Mouse (Mus musculus) testis, adult 2 months (tissue): ENCODE measurements around the gene Zfp458. TPM values are rescaled to one million over a fixed set of nuclear protein-coding genes. Genes with fewer than 3 reads are reported as not detected.
"Not testable (repeated sequence)": the region's sequence is repeated elsewhere in the genome, so short reads cannot be mapped to it uniquely, and the experiment has no call there.

Source experiments
- H3K27ac ChIP-seq: fragments of 200-500 bp; 2 replicates; pipeline ENCODE4 v1.5.1; 2012; ENCODE audit warnings: low read depth, low read length; ENCODE audit not compliant: control insufficient read depth, insufficient read depth
- H3K27me3 ChIP-seq: fragments of 200-500 bp; 2 replicates; pipeline ENCODE4 v1.6.1; 2012; ENCODE audit warnings: mild to moderate bottlenecking, low read length, moderate library complexity; ENCODE audit not compliant: control insufficient read depth, insufficient read depth
- H3K36me3 ChIP-seq: fragments of 200-500 bp; 2 replicates; pipeline ENCODE4 v1.6.1; 2012; ENCODE audit warnings: mild to moderate bottlenecking, low read length; ENCODE audit not compliant: control insufficient read depth, insufficient read depth
- H3K4me1 ChIP-seq: fragments of 200-500 bp; 2 replicates; pipeline ENCODE4 v1.6.1; 2012; ENCODE audit warnings: low read length; ENCODE audit not compliant: control insufficient read depth, insufficient read depth
- H3K4me3 ChIP-seq: fragments of 200-500 bp; 2 replicates; pipeline ENCODE4 v1.5.1; 2012; ENCODE audit warnings: low read depth, mild to moderate bottlenecking, low read length, moderate library complexity, mixed read lengths; ENCODE audit not compliant: control insufficient read depth
- CTCF ChIP-seq: fragments of 200-500 bp; IDR thresholded peaks from 2 replicates; pipeline ENCODE4 v1.5.1; 2012; ENCODE audit warnings: low read depth, mild to moderate bottlenecking, inconsistent platforms, low read length, moderate library complexity; ENCODE audit not compliant: control insufficient read depth, insufficient read depth, insufficient replicate concordance
- POLR2A ChIP-seq: fragments of 200-500 bp; IDR thresholded peaks from 2 replicates; pipeline ENCODE4 v1.6.1; 2012; ENCODE audit warnings: low read depth, mild to moderate bottlenecking, inconsistent platforms, low read length, moderate library complexity; ENCODE audit not compliant: control insufficient read depth
- polyA plus RNA-seq: library from polyadenylated mRNA; depleted of rRNA; stranded (reverse); fragments of >200 nt; gene quantifications from 2 replicates; pipeline ENCODE4 v1.2.3, GENCODE M21; 2012; rRNA removed

Gene Zfp458
- polyA plus RNA-seq: 1.3 and 1.5 TPM in 2 replicates

GRCm38 (mm10) chr13:67278314-67278713, at the start of gene Zfp458:
TSS of gene Zfp458 (minus strand) at chr13:67278466.
- H3K36me3 ChIP-seq: no peaks in the 10 kb centered on the region
- H3K27me3 ChIP-seq: no peaks in the 10 kb centered on the region
- no peak within 1 kb of the TSS for H3K27ac ChIP-seq
- no peaks in the 10 kb centered on the region for H3K4me1 ChIP-seq
- TF ChIP-seq POLR2A: no peak
- no peak for TF ChIP-seq CTCF
- peak within 1 kb of the TSS; percentile 80 for H3K4me3 ChIP-seq

- Histone ChIP-seq H3K4me1 (peaks cover 3% of the 10 kb centered on the region), H3K36me3 (no peaks in the 10 kb centered on the region), H3K4me3 (no peak overlapping the region; the same call in 1 of the 2 replicates), H3K27me3 (no peaks in the 10 kb centered on the region), H3K27ac (no peak overlapping the region)
- no peak for TF ChIP-seq CTCF
- TF ChIP-seq POLR2A: no peak
Measured at GRCm38 (mm10) chr13:67306718-67307117, 28.5 kb upstream of the Zfp458 start.

GRCm38 (mm10) chr13:67305822-67306672, 27.8 kb upstream of the Zfp458 start, which contains the start of gene Zfp457:
TSS of gene Zfp457 (minus strand) at chr13:67306485.
- peak within 1 kb of the TSS; percentile 82 for H3K4me3 ChIP-seq
- H3K27ac ChIP-seq: peak within 1 kb of the TSS; percentile 19
- peak; percentile 63; the same call in 1 of the 2 replicates for TF ChIP-seq POLR2A
- TF ChIP-seq CTCF: no peak
- H3K4me1 ChIP-seq: peaks cover 3% of the 10 kb centered on the region
- H3K27me3 ChIP-seq: no peaks in the 10 kb centered on the region
- no peaks in the 10 kb centered on the region for H3K36me3 ChIP-seq

GRCm38 (mm10) chr13:67269383-67270065, 8.7 kb downstream of the Zfp458 start:
- H3K27me3 ChIP-seq: not testable (repeated sequence)

GRCm38 (mm10) chr13:67268568-67269369, 9.5 kb downstream of the Zfp458 start:
- TF ChIP-seq POLR2A (no peak), CTCF (no peak)
- no peaks in the 10 kb centered on the region for H3K36me3 ChIP-seq
- H3K27ac ChIP-seq: 0 out of 2 replicates have a peak overlapping the region, but pooled peaks have one; percentile 54
- H3K4me3 ChIP-seq: peak overlapping the region; percentile 92
- no peaks in the 10 kb centered on the region for H3K27me3 ChIP-seq
- H3K4me1 ChIP-seq: no peaks in the 10 kb centered on the region

More at GRCm38 (mm10) chr13:67269383-67270065, 8.7 kb downstream of the Zfp458 start:
- peak overlapping the region; percentile 92 for H3K4me3 ChIP-seq
- H3K36me3 ChIP-seq, H3K4me1 ChIP-seq, H3K27ac ChIP-seq: not testable (repeated sequence)

- no peaks in the 10 kb centered on the region for H3K36me3 ChIP-seq
- no peak for TF ChIP-seq CTCF
- no peak for TF ChIP-seq POLR2A
- H3K27ac ChIP-seq: no peak overlapping the region
- no peaks in the 10 kb centered on the region for H3K4me1 ChIP-seq
- no peak overlapping the region for H3K4me3 ChIP-seq
- no peaks in the 10 kb centered on the region for H3K27me3 ChIP-seq
Measured at GRCm38 (mm10) chr13:67214015-67214607, 64.2 kb downstream of the Zfp458 start.

Other genes with a start within 250 kb of the Zfp458 start
- gene Zfp712, start 217.3 kb downstream of the Zfp458 start, polyA plus RNA-seq: 0.65 and 1.2 TPM in 2 replicates
- gene Zfp708, start 180.5 kb downstream of the Zfp458 start, polyA plus RNA-seq: 0.05 and 0.16 TPM in 2 replicates
- gene Gm28557, start 169.9 kb downstream of the Zfp458 start, polyA plus RNA-seq: 0.71 and 0.72 TPM in 2 replicates
- 0.06 and 0.11 TPM in 2 replicates for gene Rslcan18, start 162.2 kb downstream of the Zfp458 start, polyA plus RNA-seq
- gene Zfp759, start 156.8 kb downstream of the Zfp458 start, polyA plus RNA-seq: 3.3 and 3.9 TPM in 2 replicates
- 0.37 and 0.77 TPM in 2 replicates for gene Rsl1, start 105.3 kb downstream of the Zfp458 start, polyA plus RNA-seq
- 0.12 and 0.17 TPM in 2 replicates for gene Zfp455, start 84.0 kb downstream of the Zfp458 start, polyA plus RNA-seq
- 1.2 and 1.5 TPM in 2 replicates for gene Zfp457, start 28.0 kb upstream of the Zfp458 start, polyA plus RNA-seq
- 0.47 and 0.52 TPM in 2 replicates for gene Zfp595, start 54.1 kb upstream of the Zfp458 start, polyA plus RNA-seq
- not detected in 2 replicates for gene Gm28044, start 82.1 kb upstream of the Zfp458 start, polyA plus RNA-seq
- 0.19 and 0.27 TPM in 2 replicates for gene Zfp953, start 82.1 kb upstream of the Zfp458 start, polyA plus RNA-seq
- gene Gm28041, start 97.3 kb upstream of the Zfp458 start, polyA plus RNA-seq: not detected in 2 replicates
- gene Zfp456, start 97.3 kb upstream of the Zfp458 start, polyA plus RNA-seq: 0.06 and 0.09 TPM in 2 replicates
- 0.17 and 0.60 TPM in 2 replicates for gene Zfp429, start 121.4 kb upstream of the Zfp458 start, polyA plus RNA-seq
- 0.14 and 0.62 TPM in 2 replicates for gene Zfp459, start 143.0 kb upstream of the Zfp458 start, polyA plus RNA-seq
- 0.65 and 0.70 TPM in 2 replicates for gene Zfp874a, start 173.2 kb upstream of the Zfp458 start, polyA plus RNA-seq
- gene Zfp874b, start 205.8 kb upstream of the Zfp458 start, polyA plus RNA-seq: 0.85 and 0.86 TPM in 2 replicates
- gene Zfp58, start 222.1 kb upstream of the Zfp458 start, polyA plus RNA-seq: 2.8 and 3.2 TPM in 2 replicates
- not detected in 2 replicates for gene Gm26965, start 247.7 kb upstream of the Zfp458 start, polyA plus RNA-seq
- gene Zfp87, start 247.7 kb upstream of the Zfp458 start, polyA plus RNA-seq: 59.3 and 86.0 TPM in 2 replicates